Mouse (Mus musculus) kidney, adult 2 months (tissue): ENCODE measurements around the gene Tgm5.

Experiments
- CTCF ChIP-seq: fragments of 200-500 bp; conservative IDR thresholded peaks from 2 replicates; pipeline ENCODE4 v1.5.1; 2011; ENCODE audit warnings: low read depth, mild to moderate bottlenecking, control low read depth, low read length, moderate library complexity, mixed read lengths; ENCODE audit not compliant: insufficient read depth, insufficient read length
- POLR2A ChIP-seq: fragments of 200-500 bp; IDR thresholded peaks from one replicate; pipeline ENCODE4 v1.6.1; 2011; ENCODE audit warnings: low read depth, low read length, control low read depth

DNA sequence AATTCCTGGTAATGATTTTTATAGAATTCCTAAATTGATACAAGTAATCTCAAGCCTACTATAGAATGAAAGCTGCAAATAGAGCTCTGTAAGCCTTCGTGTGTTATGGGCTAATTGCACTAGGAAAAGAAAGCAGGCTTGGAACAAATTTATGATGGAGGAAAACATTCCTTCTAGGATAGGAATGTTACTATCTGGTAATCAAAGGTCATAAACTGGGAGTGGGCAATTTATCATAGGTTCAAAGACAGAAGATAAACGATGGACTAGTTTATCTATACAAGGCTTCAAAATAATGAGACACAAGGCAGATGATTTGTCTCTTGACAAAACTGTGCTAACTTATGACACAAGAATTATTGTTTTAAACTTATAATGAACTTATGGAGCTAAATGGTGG lies 24.3 kb downstream of the Tgm5 start:
- TF ChIP-seq POLR2A: no peak
- TF ChIP-seq CTCF: no peak
